Mouse (Mus musculus) liver, embryonic 14.5 days (tissue): ENCODE measurements around the gene H2-Oa.

Experiments used
- CTCF ChIP-seq: IDR thresholded peaks from 2 replicates; pipeline ENCODE4 v1.5.1; 2016; ENCODE audit warnings: antibody characterized with exemption, low read depth, control low read depth
- EP300 ChIP-seq: IDR thresholded peaks from 2 replicates; pipeline ENCODE4 v1.6.1; 2016; ENCODE audit warnings: antibody characterized with exemption, low read depth

- peak; percentile 100 for TF ChIP-seq CTCF
- TF ChIP-seq EP300, result no peak
Observed at GRCm38 (mm10) chr17:34135297-34136224, 43.4 kb downstream of the H2-Oa start.
